Mouse (Mus musculus) ES-E14 (cell line): ENCODE data around the gene Prg2. TPM values are rescaled to one million over a fixed set of nuclear protein-coding genes. Genes with fewer than 3 reads are reported as not detected.

Experiments
- DNase-seq: peaks from one replicate; pipeline ENCODE4 v3.0.0-alpha.2; 2013; ENCODE audit warnings: low read depth, low spot score
- H3K27ac ChIP-seq: 2 replicates; pipeline ENCODE4 v1.5.1; 2012; ENCODE audit warnings: low read depth, mild to moderate bottlenecking, low read length, moderate library complexity, mixed read lengths; ENCODE audit not compliant: poor library complexity, insufficient read depth, severe bottlenecking
- H3K36me3 ChIP-seq: 2 replicates; pipeline ENCODE4 v1.6.1; 2012; ENCODE audit warnings: mild to moderate bottlenecking, low read length, moderate library complexity, mixed read lengths; ENCODE audit not compliant: control insufficient read depth, poor library complexity, insufficient read depth, severe bottlenecking
- H3K4me1 ChIP-seq, 2 experiments: fragments of 150-350 bp in 1 of 2; sonication (generic) in 1 of 2; 2 replicates each; pipeline ENCODE4 v1.6.1; 2012; ENCODE audit warnings: low read length in 2 of 2, mild to moderate bottlenecking in 1 of 2, mixed read lengths in 1 of 2; ENCODE audit not compliant: control insufficient read depth in 2 of 2, insufficient read depth in 2 of 2, poor library complexity in 1 of 2
- H3K4me3 ChIP-seq, 2 experiments: fragments of 150-350 bp in 1 of 2; sonication (generic) in 1 of 2; 2 replicates each; pipeline ENCODE4 v1.5.1; 2012; ENCODE audit warnings: low read length in 2 of 2, low read depth in 1 of 2, mild to moderate bottlenecking in 1 of 2, mixed read lengths in 1 of 2; ENCODE audit not compliant: insufficient read depth in 1 of 2, poor library complexity in 1 of 2, severe bottlenecking in 1 of 2
- H3K9ac ChIP-seq: 2 replicates; pipeline ENCODE4 v1.6.1; 2012; ENCODE audit warnings: low read depth, mild to moderate bottlenecking, low read length, mixed read lengths; ENCODE audit not compliant: poor library complexity, insufficient read depth, severe bottlenecking
- H3K9me3 ChIP-seq: fragments of 150-350 bp; sonication (generic); 2 replicates; pipeline ENCODE4 v1.6.1; 2012; ENCODE audit warnings: low read depth, mild to moderate bottlenecking, low read length; ENCODE audit not compliant: control insufficient read depth, insufficient read depth
- CHD2 ChIP-seq: IDR thresholded peaks from 2 replicates; pipeline ENCODE4 v1.6.1; 2014; ENCODE audit warnings: mild to moderate bottlenecking, low read depth, low read length, inconsistent platforms
- HCFC1 ChIP-seq: IDR thresholded peaks from 2 replicates; pipeline ENCODE4 v1.6.1; 2012; ENCODE audit warnings: low read length, inconsistent platforms, borderline replicate concordance; ENCODE audit not compliant: insufficient read depth
- MAFK ChIP-seq: IDR thresholded peaks from 2 replicates; pipeline ENCODE4 v1.6.1; 2014; ENCODE audit warnings: mild to moderate bottlenecking, low read depth, low read length, inconsistent platforms; ENCODE audit not compliant: insufficient read depth
- ZC3H11A ChIP-seq: IDR thresholded peaks from 2 replicates; pipeline ENCODE4 v1.6.1; 2012; ENCODE audit warnings: low read depth, mild to moderate bottlenecking, inconsistent platforms, low read length, borderline replicate concordance
- ZNF384 ChIP-seq: IDR thresholded peaks from 2 replicates; pipeline ENCODE4 v1.6.1; 2012; ENCODE audit warnings: low read depth, low read length, inconsistent platforms
- in situ Hi-C, 2 experiments: fragments of 600-800 bp; cut with MboI; formaldehyde crosslinking; loops; one replicate each; pipeline ENCODE4 v1.15.1; 2025; ENCODE audit warnings: low sequenced_read_pairs in 2 of 2, inconsistent platforms in 1 of 2; ENCODE audit not compliant: unreplicated experiment in 2 of 2
- total RNA-seq: library from RNA; depleted of rRNA; stranded (reverse); fragments of 300-350 nt; gene quantifications from 2 replicates; pipeline ENCODE4 v1.2.3, GENCODE M21; 2012; rRNA removed

The Prg2 gene
- total RNA-seq, 1 experiment: not detected

DNA sequence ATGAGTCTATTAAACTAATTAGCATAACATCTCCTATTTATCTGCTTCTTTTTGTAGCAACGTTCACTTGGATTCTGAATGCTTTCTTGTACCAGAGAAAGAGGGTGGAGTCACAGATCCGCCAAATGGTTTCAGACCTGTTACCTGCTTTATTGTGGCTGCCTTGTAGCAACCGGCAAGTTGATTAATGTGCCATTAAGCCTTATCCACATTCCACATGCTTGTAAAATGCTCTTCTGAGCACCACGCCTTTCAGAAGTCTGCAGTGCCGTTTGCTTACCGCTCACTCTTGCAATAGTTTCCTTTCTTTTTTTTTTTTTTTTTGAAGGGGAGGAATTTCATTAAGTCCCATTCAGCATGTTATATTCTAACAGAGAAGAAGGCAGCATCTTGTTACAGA, 49.6 kb downstream of the Prg2 start:
- DNase-seq: no peak
- in situ Hi-C loops: no loop called here
- H3K27ac ChIP-seq: no peak overlapping the region
- no peaks in the 10 kb centered on the region for H3K9me3 ChIP-seq
- TF ChIP-seq MAFK (no peak), ZC3H11A (no peak), CHD2 (no peak), HCFC1 (no peak), ZNF384 (no peak)
- no peak overlapping the region for H3K9ac ChIP-seq
- H3K36me3 ChIP-seq: no peaks in the 10 kb centered on the region
- no peak overlapping the region for H3K4me3 ChIP-seq
- H3K4me1 ChIP-seq: no peaks in the 10 kb centered on the region

DNA sequence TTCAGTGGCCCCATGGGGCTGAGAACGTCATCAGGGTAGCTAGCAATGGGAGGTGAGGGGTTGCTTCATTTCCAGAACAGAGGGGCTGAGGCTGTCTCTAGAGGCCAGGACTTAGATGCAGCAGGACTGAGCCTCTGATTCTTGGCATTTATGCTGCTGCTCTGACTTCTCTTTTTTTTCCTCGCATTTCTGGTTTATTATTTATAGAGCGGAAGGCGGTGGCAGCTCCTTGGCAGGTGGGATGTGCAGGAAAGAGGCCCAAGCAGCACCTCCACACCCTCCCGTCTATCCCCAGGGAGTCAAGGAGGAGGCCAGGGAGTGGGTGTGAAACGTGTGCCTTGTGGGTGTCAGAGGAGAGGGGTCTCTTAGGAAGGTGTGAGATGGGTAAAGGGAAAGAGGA, 50.7 kb downstream of the Prg2 start:
- H3K4me1 ChIP-seq: no peaks in the 10 kb centered on the region
- no peak for DNase-seq
- TF ChIP-seq ZC3H11A (no peak), ZNF384 (no peak), CHD2 (no peak), MAFK (no peak)
- H3K9me3 ChIP-seq: no peaks in the 10 kb centered on the region
- no peak overlapping the region for H3K27ac ChIP-seq
- H3K36me3 ChIP-seq: no peaks in the 10 kb centered on the region
- no peak overlapping the region for H3K9ac ChIP-seq
- H3K4me3 ChIP-seq: no peak overlapping the region
- in situ Hi-C loops: no loop called here

DNA sequence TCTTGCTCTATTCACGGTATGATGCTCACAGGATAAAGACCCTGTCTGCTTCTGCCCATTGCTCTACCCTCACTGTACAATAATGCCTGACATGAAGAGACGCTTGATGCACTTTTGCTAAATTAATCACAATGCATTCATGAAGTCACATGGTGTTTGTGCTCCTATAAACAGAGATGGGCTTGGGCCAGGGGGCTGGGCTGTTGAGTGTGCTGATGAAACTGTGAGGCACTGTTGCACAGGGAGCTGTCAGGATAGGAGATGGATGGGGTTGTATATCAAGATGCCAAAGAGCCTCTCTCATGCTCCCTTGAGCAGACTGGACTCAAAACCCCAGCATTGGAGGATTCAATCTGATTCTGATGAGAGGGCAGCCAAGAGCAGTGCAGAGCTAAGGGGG, 52.9 kb downstream of the Prg2 start:
- in situ Hi-C loops: no loop called here

More for the DNA sequence above, 52.9 kb downstream of the Prg2 start:
- no peak overlapping the region for H3K9ac ChIP-seq
- no peak overlapping the region for H3K4me3 ChIP-seq
- no peaks in the 10 kb centered on the region for H3K36me3 ChIP-seq
- 0 out of 4 replicates have a peak, but pooled peaks cover 0 to 2% of the 10 kb centered on the region in 2 experiments for H3K4me1 ChIP-seq
- no peak for DNase-seq
- TF ChIP-seq CHD2 (no peak), ZC3H11A (no peak), HCFC1 (no peak), MAFK (no peak), ZNF384 (no peak)
- no peak overlapping the region for H3K27ac ChIP-seq
- no peaks in the 10 kb centered on the region for H3K9me3 ChIP-seq

Other genes with a start within 250 kb of the Prg2 start
- 0.89 and 1.8 TPM in 2 replicates for gene Ypel4, start 246.4 kb upstream of the Prg2 start, total RNA-seq
- 13.1 and 14.6 TPM in 2 replicates for gene Gm19426, start 236.8 kb upstream of the Prg2 start, total RNA-seq
- 6.3 and 12.2 TPM in 2 replicates for gene Serping1, start 205.0 kb upstream of the Prg2 start, total RNA-seq
- 0.58 and 1.9 TPM in 2 replicates for gene Ube2l6, start 181.6 kb upstream of the Prg2 start, total RNA-seq
- 4.4 and 4.9 TPM in 2 replicates for gene Smtnl1, start 157.8 kb upstream of the Prg2 start, total RNA-seq
- gene Timm10, start 153.5 kb upstream of the Prg2 start, total RNA-seq: 60.2 and 73.5 TPM in 2 replicates
- 30.2 and 47.0 TPM in 2 replicates for gene Slc43a1, start 141.6 kb upstream of the Prg2 start, total RNA-seq
- gene Rtn4rl2, start 93.8 kb upstream of the Prg2 start, total RNA-seq: 0.79 and 0.80 TPM in 2 replicates
- gene Slc43a3, start 43.9 kb upstream of the Prg2 start, total RNA-seq: 12.9 and 13.8 TPM in 2 replicates
- gene Prg3, start 7.8 kb downstream of the Prg2 start, total RNA-seq: not detected in 2 replicates
- gene Ssrp1, start 56.8 kb downstream of the Prg2 start, total RNA-seq: 206 and 212 TPM in 2 replicates
- 4.6 and 5.1 TPM in 2 replicates for gene P2rx3, start 57.0 kb downstream of the Prg2 start, total RNA-seq
- 36.7 and 61.9 TPM in 2 replicates for gene Tnks1bp1, start 67.6 kb downstream of the Prg2 start, total RNA-seq
- gene Aplnr, start 155.8 kb downstream of the Prg2 start, total RNA-seq: 0.05 and 0.40 TPM in 2 replicates
- 0.05 and 0.36 TPM in 2 replicates for gene Lrrc55, start 216.7 kb downstream of the Prg2 start, total RNA-seq